Mouse (Mus musculus) brain, embryonic 14.5 days (tissue): ENCODE measurements around the gene Unc5c.

Experiments used
- CTCF ChIP-seq: fragments of 200-500 bp; IDR thresholded peaks from 2 replicates; pipeline ENCODE4 v1.5.1; 2012; ENCODE audit warnings: inconsistent platforms, mild to moderate bottlenecking, moderate library complexity, borderline replicate concordance; ENCODE audit not compliant: insufficient read depth, insufficient read length; ENCODE audit errors: extremely low read depth
- POLR2A ChIP-seq: fragments of 200-500 bp; IDR thresholded peaks from 2 replicates; pipeline ENCODE4 v1.6.1; 2012; ENCODE audit warnings: mild to moderate bottlenecking, inconsistent platforms, borderline replicate concordance; ENCODE audit not compliant: poor library complexity, insufficient read depth, insufficient read length, severe bottlenecking; ENCODE audit errors: extremely low read depth

DNA sequence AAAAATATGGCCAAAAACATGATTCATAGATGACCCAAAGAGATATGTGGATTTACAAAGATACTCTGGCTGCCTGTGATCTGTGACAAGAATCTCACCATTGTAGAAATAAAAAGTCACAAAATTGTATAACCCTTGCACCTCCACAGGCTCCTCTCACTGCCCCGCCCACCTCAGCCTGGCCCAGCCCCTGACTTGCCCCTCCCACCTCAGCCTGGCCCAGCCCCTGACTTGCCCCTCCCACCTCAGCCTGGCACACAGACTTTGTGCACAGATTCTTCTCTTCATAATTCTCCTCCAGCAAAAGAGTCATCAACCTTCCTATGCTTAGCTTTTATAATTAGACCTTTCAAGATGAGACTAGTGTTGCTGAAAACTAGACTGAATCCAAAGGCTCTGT lies 327.1 kb downstream of the Unc5c start:
- TF ChIP-seq CTCF (no peak), POLR2A (no peak)
